Mouse (Mus musculus) frontal cortex, postnatal 14 days (tissue): ENCODE results near the gene Tmem151b.

Source experiments
- DNase-seq, 2 experiments: peaks; one replicate each; pipeline ENCODE4 v3.0.0; 2022; ENCODE audit warnings: low spot score in 2 of 2

The Tmem151b gene

DNA sequence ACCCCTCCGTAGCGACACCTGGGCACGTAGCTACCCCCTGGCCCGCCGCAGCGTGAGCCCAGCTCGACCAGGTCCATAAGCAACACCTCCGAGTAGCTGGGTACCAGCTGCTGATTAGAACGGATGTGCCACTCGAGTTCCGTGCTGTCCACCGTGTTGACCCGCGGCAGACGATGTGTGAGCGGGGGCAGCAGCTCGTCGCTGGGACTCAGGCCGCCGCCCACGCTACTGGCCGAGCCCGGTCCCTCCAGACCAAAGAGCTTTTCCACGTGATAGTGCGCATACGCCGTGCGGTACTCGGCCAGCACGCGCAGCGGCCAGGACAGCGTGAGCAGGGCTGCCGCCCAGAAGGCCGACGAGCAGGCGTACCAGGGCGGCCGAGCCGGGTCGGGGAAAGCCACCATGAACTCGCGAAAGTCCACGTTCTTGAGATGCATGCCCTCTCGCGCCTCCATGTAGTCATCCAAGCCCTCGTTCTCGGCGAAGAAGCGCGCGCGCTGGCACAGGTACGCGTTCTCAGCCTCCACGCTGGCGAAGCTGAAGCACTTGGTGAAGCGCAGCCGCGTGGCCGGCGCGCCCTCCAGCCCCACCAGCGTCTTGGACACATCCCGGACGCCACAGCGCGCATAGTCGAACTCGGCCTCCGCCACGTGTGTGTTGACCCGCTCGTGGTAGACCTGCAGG, 4.1 kb downstream of the Tmem151b start:
- no peak for DNase-seq

DNA sequence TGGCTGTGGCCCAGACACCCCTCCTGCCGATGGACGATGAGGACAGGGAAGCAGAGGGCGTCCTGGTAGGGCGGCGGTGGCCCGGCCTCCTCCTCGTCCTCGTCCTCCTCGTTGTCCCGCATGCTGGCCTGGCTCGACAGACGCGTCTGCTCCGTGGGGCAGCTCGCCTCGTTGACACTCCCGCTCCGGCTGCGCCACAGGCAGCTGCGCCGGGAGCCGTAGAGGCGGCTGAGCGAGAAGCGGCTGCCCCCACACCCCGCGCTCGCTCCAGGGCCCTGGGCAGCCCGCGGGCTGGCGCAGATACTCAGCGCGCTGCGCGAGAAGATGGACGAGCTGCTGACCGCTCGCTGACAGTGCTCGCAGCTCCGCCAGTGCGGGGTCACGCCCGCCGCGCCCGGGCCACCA, 4.6 kb downstream of the Tmem151b start:
- no peak for DNase-seq

DNA sequence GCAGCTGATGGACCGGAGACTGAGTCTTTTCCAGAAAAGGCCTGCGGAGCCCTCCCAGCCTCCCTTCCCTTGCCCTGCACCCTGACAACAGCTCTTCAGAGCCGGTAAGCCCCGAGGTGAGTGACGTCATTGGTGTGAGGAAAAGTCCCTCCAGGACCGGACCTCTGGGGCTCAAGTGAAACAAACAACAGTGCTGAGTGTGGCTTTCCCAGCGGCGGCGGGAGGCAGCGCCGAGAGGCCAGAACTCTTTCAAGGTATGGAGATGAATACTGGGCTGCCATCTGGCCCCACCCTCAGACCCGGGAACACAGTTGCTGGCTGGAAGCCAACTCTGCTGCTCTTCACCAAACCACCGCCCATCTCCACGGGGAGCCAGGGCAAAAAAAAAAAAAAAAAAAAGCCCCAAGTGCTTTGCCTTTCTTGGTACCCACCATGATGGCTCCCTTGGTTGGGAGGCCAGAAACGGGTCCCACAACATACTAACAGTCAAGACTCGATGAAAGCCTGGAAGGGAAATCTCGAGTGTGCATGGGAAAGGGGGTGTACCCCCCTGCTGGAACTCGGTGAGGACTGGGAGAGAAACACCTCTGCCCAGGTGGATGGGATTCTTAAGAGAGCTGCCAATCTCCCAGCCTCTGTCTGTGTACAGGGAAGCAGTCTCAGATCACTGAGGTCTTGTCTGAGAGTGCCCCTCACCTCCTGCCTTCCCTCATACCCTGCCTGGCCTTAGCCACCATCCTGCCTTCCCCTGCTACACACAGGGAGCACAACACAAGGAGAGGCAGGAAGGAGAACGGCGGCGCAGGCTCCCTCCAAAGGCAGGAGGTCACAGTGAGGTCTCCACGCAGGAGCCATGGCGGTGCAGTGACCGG, 5.2 kb downstream of the Tmem151b start:
- DNase-seq, result no peak

DNA sequence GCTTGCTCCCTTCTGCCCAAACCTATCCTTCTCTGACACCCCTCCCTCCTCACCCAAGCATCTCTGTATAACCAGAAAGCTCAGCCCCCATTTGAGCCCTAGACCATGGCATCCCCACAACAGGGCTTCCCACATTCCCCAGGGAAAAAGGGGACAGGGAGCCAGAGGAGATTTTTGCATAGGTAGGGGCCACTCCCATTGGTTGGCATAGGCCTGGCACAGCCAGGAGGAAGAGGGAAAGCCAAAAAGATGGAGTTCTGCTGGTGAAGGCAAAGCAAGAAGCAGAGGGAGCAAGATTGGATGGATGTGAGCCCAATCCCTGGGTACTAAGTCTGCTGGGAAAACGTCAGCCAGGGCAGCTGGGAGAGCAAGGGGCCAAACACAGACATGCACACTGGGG, 6.4 kb downstream of the Tmem151b start:
- DNase-seq, result no peak

DNA sequence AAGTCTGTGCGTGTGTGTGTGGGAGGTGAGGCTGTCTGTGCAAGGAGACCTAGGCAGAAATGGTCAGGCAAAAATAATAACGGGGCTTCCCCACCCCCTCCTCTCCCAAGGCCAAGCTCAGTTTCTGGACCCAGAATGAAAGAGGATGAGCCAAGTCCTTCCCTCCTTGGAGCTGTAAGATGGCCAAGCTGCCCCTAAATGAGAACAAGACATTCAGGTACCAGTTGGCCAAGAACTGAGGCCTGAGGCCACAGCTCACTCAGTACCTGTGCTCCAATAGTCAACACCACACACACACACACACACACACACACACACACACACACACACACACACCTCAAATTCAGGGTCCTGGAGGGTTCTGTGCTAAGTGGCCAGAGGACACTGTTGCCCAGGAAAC, 6.8 kb downstream of the Tmem151b start:
- DNase-seq, result no peak

DNA sequence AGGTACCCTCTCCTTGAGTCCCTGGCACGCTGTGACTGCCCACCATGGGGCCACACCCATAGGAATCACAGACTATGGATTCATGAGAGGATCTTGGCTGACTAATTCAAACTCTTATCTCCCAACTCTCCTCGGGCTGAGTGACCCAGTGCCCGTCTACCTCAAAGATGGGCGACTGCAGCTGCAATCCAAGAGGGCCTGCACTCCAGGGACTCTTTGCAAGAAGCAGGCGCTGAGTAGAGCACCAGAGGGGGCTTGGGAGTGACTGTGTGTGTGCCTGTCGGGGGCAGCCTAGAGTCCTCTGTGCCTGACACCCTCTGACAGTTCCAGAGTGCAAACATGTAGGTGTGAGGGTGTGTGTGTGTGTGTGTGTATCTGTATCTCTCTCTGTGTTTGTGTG, 7.3 kb downstream of the Tmem151b start:
- no peak for DNase-seq

GRCm38 (mm10) chr17:45539664-45540063, 9.8 kb downstream of the Tmem151b start:
- no peak for DNase-seq

DNA sequence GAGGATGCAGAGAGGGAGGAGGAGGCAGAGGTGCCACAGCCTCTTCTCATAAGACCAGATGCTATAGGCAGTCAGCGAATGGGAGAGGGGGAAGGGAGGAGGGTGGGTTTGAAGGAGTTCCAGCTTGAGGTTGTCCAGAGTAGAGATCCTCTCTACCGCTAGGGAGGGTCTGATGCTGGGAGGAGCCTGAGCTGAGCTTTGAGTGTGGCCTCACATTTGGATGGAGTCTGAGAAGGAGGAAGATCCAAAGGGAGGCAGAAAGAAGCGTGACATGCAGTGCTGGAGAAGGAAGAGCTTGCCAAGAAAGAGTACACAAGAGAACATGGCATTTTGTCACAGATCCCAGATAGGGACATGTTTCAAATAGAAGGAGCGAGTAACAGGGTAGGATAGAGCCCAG, 11.1 kb downstream of the Tmem151b start:
- no peak for DNase-seq

DNA sequence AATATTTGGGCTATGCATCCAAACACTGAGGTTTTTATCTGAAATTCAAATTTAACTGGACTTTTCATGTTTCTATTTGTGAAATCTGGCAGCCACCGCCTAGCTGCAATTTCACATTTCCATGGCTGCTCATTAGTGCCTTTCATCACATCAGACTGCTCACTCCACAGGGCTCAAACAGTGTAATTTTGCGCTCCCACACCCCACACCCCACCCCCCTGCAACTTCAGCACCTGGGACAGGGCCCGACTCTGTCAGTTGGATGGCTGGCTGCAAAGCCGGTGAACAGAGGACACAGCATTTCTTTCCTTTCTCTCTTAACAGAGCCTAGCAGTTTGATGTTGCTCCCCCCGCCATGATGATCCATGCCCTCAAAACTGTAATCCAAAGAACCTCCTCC, 13.2 kb downstream of the Tmem151b start:
- no peak for DNase-seq

GRCm38 (mm10) chr17:45532896-45533295, 16.6 kb downstream of the Tmem151b start:
- DNase-seq, result no peak

DNA sequence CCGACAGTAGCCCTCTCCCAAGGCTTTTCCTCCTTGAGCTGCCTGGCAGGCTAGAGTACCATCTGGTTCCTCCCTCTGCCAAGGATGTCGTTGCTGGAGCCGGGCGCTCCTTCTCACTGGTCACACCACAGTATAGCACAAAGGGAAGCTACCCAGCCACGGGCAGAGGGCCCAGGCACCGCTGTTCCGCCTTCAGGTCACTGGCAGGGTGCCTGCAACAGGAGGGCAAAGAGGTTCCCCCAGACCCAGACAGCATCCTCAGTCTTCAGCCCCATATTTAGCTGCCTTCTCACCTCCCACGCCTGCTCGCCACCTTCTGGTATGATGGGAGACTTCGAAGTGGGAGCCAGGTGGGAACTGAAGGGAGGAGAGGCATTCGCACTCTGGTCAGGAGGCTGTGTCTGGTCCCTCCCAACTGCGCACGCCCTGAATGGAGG, 19.1 kb downstream of the Tmem151b start:
- DNase-seq, result peak in 1 of 2 experiments; percentile 67

DNA sequence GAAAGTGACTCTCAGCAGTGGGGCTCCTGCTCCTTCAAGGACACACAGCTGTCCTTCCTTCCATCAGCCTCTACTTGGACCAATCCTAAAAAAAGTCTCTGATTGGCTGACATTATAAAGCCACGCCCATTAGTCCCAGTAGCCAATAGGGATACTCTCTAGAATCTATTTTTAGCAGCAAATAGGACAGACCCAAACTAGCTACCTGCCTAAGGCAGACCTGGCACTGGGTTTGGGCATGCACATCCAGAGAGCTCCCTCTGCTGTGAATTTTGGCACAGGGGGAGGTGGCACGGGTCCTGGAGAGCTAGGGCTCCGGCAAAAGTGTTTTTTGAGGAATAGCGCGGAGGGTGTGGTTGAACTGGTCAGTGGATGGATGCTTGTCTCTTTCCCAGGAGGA, 22.9 kb downstream of the Tmem151b start:
- no peak for DNase-seq

GRCm38 (mm10) chr17:45524961-45525360, 24.5 kb downstream of the Tmem151b start:
- DNase-seq, result no peak

DNA sequence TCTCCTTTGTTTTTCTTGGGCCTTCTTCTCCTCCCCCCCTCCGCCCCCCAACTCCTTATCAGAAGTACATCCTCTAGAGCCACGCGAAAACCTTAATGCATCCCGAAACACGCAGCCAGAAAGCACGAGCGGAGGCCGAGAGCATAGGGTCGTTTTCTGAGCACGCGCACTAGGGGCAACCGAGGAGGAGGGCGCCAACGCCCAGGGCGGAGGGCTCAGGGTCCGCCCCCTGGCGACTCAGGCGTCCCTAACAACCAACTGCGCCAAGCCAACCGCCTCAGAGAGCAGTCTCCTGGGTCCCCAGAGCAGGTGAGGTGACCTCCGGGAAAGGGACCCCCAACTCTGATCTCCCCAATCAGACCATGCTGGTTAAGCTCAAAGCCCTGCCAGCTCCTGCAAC, 26.2 kb downstream of the Tmem151b start, which contains the start of gene Tcte1:
Gene Tcte1 (plus strand): TSS at position 172 of the 400 bp plus-strand sequence.
- DNase-seq, result no peak

GRCm38 (mm10) chr17:45520136-45520535, 29.3 kb downstream of the Tmem151b start:
- no peak for DNase-seq

DNA sequence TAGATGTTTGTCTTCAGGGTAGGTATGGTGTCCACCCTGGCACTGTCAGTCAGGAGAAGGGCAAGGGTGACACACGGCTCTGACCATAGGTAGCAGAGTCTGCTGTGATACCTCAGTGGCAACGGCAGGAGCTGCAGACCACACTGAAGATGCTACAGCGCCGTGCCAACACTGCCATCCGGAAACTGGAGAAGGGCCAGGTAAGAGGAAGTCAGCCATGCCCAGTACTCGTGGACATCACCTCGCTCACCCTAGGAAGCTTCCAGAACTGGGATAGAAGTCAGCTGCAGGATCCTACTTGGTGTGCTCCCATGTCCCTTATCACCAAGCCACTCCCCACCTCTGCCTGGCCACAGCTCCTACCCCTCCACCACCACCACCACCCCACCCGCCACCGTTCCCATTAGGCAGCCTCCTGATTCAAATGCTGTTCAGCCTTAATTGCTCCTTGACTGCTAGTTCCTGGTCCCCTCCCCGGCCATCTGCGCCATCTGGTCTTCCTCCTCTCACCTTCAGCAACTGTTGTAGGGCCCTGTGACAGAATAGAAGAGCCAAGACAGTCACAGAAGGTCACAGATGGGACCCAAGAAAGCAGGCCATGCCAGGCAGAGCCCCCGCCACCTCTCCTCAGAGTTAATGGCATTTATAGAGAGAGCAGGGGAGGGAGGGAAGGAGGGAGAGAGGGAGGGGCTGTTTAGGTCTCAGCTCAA, 30.6 kb downstream of the Tmem151b start:
- DNase-seq, result no peak

GRCm38 (mm10) chr17:45517549-45518215, 31.8 kb downstream of the Tmem151b start:
- DNase-seq, result no peak

- no peak for DNase-seq
Observed at GRCm38 (mm10) chr17:45517135-45517534, 32.3 kb downstream of the Tmem151b start.

GRCm38 (mm10) chr17:45516488-45516887, 33.0 kb downstream of the Tmem151b start:
- peak; percentile 61 to 79 for DNase-seq

GRCm38 (mm10) chr17:45515806-45516205, 33.7 kb downstream of the Tmem151b start:
- no peak for DNase-seq

- DNase-seq, result no peak
Observed at GRCm38 (mm10) chr17:45515204-45515726, 34.2 kb downstream of the Tmem151b start.

DNA sequence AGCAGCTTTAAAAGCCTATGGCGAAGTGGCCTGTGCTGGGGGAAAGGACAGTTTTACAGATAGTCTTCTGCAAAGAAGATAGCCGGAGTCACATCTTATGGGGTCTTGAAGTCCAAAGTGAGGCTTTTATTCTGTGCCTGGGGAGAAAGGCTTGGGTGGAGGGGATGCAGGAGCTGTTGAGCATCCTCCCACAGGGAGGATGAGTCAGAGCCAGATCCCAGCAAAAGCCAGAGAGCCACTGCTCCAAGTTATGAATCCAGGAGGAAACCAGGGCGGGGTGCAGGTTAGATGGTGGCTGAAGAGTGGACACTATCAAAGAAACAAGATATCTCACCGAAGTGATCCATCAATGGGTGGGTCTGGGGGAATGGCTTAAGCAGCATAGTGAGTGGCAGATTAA, 37.7 kb downstream of the Tmem151b start:
- DNase-seq, result no peak
